Mouse (Mus musculus): ENCODE measurements around the gene Fgfr2. TPM values are rescaled to one million over a fixed set of nuclear protein-coding genes. Genes with fewer than 3 reads are reported as not detected.

Gene Fgfr2
- polyA plus RNA-seq, 1 experiment: 14.7 TPM

DNA sequence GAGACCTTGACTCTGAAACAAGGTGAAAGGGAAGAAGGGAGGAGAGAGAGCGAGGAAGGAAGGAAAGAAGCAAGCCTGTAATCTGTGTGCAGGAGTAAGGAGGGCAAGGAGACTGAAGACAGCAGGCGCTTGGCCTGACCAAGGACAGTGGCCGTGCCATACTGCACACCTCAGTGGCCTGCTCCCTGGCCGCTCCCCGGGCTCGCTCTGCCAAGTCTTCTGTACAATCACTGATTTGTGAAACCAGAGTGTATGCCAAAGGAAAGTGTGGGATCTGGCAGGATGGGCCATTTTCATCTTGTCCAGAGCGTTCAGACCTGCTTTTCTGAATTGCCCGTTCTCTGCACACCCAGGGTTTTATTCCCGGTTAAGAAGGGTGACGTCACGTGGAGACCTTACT, 441.9 kb downstream of the Fgfr2 start:
- Histone ChIP-seq H3K27ac (ENCODE audit: insufficient read depth, low read depth, low read length) (no peak overlapping the region), H3K36me3 (ENCODE audit: control insufficient read depth, insufficient read depth, low read length) (no peaks in the 10 kb centered on the region), H3K27me3 (ENCODE audit: control insufficient read depth, insufficient read depth, low read length) (no peaks in the 10 kb centered on the region), H3K4me3 (ENCODE audit: low read depth, low read length) (no peak overlapping the region), H3K4me1 (ENCODE audit: control insufficient read depth, insufficient read depth, insufficient read length, low read length) (peaks cover 11% of the 10 kb centered on the region; the same call in 1 of the 2 replicates)
- TF ChIP-seq CTCF (IDR thresholded peaks at IDR 0.05; ENCODE audit: extremely low read depth, insufficient read length, insufficient replicate concordance, low read depth, low read length): no peak
- no peak for TF ChIP-seq POLR2A (IDR thresholded peaks at IDR 0.05; ENCODE audit: low read depth, low read length)
- 92% methylated on average over 11 of the region's 11 CpGs for WGBS

- Histone ChIP-seq H3K4me3 (ENCODE audit: low read depth, low read length) (no peak overlapping the region), H3K27ac (ENCODE audit: insufficient read depth, low read depth, low read length) (no peak overlapping the region), H3K27me3 (ENCODE audit: control insufficient read depth, insufficient read depth, low read length) (no peaks in the 10 kb centered on the region), H3K4me1 (ENCODE audit: control insufficient read depth, insufficient read depth, insufficient read length, low read length) (peaks cover 11% of the 10 kb centered on the region; the same call in 1 of the 2 replicates), H3K36me3 (ENCODE audit: control insufficient read depth, insufficient read depth, low read length) (no peaks in the 10 kb centered on the region)
- TF ChIP-seq POLR2A (IDR thresholded peaks at IDR 0.05; ENCODE audit: low read depth, low read length) (no peak), CTCF (IDR thresholded peaks at IDR 0.05; ENCODE audit: extremely low read depth, insufficient read length, insufficient replicate concordance, low read depth, low read length) (no peak)
- WGBS: 55% methylated on average over 6 of the region's 6 CpGs
These were observed 443.6 kb downstream of the Fgfr2 start for GRCm38 (mm10) chr7:132679549-132679948.

GRCm38 (mm10) chr7:132679117-132679516, 444.0 kb downstream of the Fgfr2 start:
- TF ChIP-seq POLR2A (IDR thresholded peaks at IDR 0.05; ENCODE audit: low read depth, low read length) (no peak), CTCF (IDR thresholded peaks at IDR 0.05; ENCODE audit: extremely low read depth, insufficient read length, insufficient replicate concordance, low read depth, low read length) (no peak)
- H3K4me3 ChIP-seq (ENCODE audit: low read depth, low read length): no peak overlapping the region
- no peaks in the 10 kb centered on the region for H3K36me3 ChIP-seq (ENCODE audit: control insufficient read depth, insufficient read depth, low read length)
- peaks cover 14% of the 10 kb centered on the region for H3K4me1 ChIP-seq (ENCODE audit: control insufficient read depth, insufficient read depth, insufficient read length, low read length)
- WGBS: 48% methylated on average over 4 of the region's 4 CpGs
- no peak overlapping the region for H3K27ac ChIP-seq (ENCODE audit: insufficient read depth, low read depth, low read length)
- H3K27me3 ChIP-seq (ENCODE audit: control insufficient read depth, insufficient read depth, low read length): no peaks in the 10 kb centered on the region

- no peak overlapping the region for H3K27ac ChIP-seq (ENCODE audit: insufficient read depth, low read depth, low read length)
- TF ChIP-seq POLR2A (IDR thresholded peaks at IDR 0.05; ENCODE audit: low read depth, low read length): no peak
- TF ChIP-seq CTCF (IDR thresholded peaks at IDR 0.05; ENCODE audit: extremely low read depth, insufficient read length, insufficient replicate concordance, low read depth, low read length): no peak
- WGBS: 96% methylated on average over 2 of the region's 2 CpGs
- peaks cover 35% of the 10 kb centered on the region for H3K4me1 ChIP-seq (ENCODE audit: control insufficient read depth, insufficient read depth, insufficient read length, low read length)
- no peaks in the 10 kb centered on the region for H3K27me3 ChIP-seq (ENCODE audit: control insufficient read depth, insufficient read depth, low read length)
- no peak overlapping the region for H3K4me3 ChIP-seq (ENCODE audit: low read depth, low read length)
- H3K36me3 ChIP-seq (ENCODE audit: control insufficient read depth, insufficient read depth, low read length): no peaks in the 10 kb centered on the region
These were observed 447.2 kb downstream of the Fgfr2 start for GRCm38 (mm10) chr7:132675922-132676321.

GRCm38 (mm10) chr7:132673931-132674755, 449.0 kb downstream of the Fgfr2 start:
- Histone ChIP-seq H3K4me1 (ENCODE audit: control insufficient read depth, insufficient read depth, insufficient read length, low read length) (peaks cover 41% of the 10 kb centered on the region), H3K36me3 (ENCODE audit: control insufficient read depth, insufficient read depth, low read length) (no peaks in the 10 kb centered on the region), H3K27ac (ENCODE audit: insufficient read depth, low read depth, low read length) (peak overlapping the region; percentile 46), H3K27me3 (ENCODE audit: control insufficient read depth, insufficient read depth, low read length) (no peaks in the 10 kb centered on the region), H3K4me3 (ENCODE audit: low read depth, low read length) (no peak overlapping the region)
- TF ChIP-seq CTCF (IDR thresholded peaks at IDR 0.05; ENCODE audit: extremely low read depth, insufficient read length, insufficient replicate concordance, low read depth, low read length) (peak; percentile 37; the same call in 1 of the 2 replicates), POLR2A (IDR thresholded peaks at IDR 0.05; ENCODE audit: low read depth, low read length) (no peak)
- 20% methylated on average over 17 of the region's 17 CpGs for WGBS

DNA sequence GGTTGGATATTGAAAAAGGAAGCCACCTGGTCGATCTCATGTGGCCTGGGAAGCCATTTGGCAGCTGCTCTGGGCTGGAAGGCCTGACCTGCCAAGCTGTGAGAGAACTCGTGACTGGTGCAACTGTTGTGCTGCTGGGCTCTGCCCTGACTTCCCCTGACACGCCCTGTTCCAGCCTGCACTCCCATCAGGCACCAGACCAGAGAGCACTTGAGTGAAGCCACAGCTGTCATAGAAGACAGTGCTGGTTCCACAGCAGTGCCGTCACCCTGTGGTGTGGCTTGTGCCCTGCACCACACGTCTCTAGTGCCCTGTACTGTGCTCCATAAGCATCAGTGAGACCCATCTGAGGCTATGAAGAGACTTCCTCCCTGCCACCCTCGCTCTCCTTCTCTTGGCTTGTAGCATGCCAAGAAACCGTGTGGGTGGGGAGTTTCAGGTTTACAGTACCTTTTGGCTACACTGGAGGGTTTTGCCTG, 450.6 kb downstream of the Fgfr2 start:
- Histone ChIP-seq H3K27ac (ENCODE audit: insufficient read depth, low read depth, low read length) (peak overlapping the region; percentile 65), H3K27me3 (ENCODE audit: control insufficient read depth, insufficient read depth, low read length) (no peaks in the 10 kb centered on the region), H3K4me3 (ENCODE audit: low read depth, low read length) (no peak overlapping the region), H3K4me1 (ENCODE audit: control insufficient read depth, insufficient read depth, insufficient read length, low read length) (peaks cover 33% of the 10 kb centered on the region), H3K36me3 (ENCODE audit: control insufficient read depth, insufficient read depth, low read length) (no peaks in the 10 kb centered on the region)
- 10% methylated on average over 7 of the region's 7 CpGs for WGBS
- no peak for TF ChIP-seq CTCF (IDR thresholded peaks at IDR 0.05; ENCODE audit: extremely low read depth, insufficient read length, insufficient replicate concordance, low read depth, low read length)
- TF ChIP-seq POLR2A (IDR thresholded peaks at IDR 0.05; ENCODE audit: low read depth, low read length): no peak

- no peaks in the 10 kb centered on the region for H3K36me3 ChIP-seq (ENCODE audit: control insufficient read depth, insufficient read depth, low read length)
- TF ChIP-seq CTCF (IDR thresholded peaks at IDR 0.05; ENCODE audit: extremely low read depth, insufficient read length, insufficient replicate concordance, low read depth, low read length): no peak
- TF ChIP-seq POLR2A (IDR thresholded peaks at IDR 0.05; ENCODE audit: low read depth, low read length): no peak
- 61% methylated on average over 3 of the region's 3 CpGs for WGBS
- H3K4me1 ChIP-seq (ENCODE audit: control insufficient read depth, insufficient read depth, insufficient read length, low read length): peaks cover 33% of the 10 kb centered on the region
- H3K4me3 ChIP-seq (ENCODE audit: low read depth, low read length): no peak overlapping the region
- H3K27me3 ChIP-seq (ENCODE audit: control insufficient read depth, insufficient read depth, low read length): no peaks in the 10 kb centered on the region
- peak overlapping the region; percentile 4 for H3K27ac ChIP-seq (ENCODE audit: insufficient read depth, low read depth, low read length)
These were observed 452.3 kb downstream of the Fgfr2 start for GRCm38 (mm10) chr7:132670863-132671165.

All from small intestine, adult 2 months (tissue).